Mouse (Mus musculus) brain, embryonic 14.5 days (tissue): ENCODE measurements around the gene Hs3st5.

ENCODE experiments used
- CTCF ChIP-seq: fragments of 200-500 bp; IDR thresholded peaks from 2 replicates; pipeline ENCODE4 v1.5.1; 2012; ENCODE audit warnings: inconsistent platforms, mild to moderate bottlenecking, moderate library complexity, borderline replicate concordance; ENCODE audit not compliant: insufficient read depth, insufficient read length; ENCODE audit errors: extremely low read depth
- POLR2A ChIP-seq: fragments of 200-500 bp; IDR thresholded peaks from 2 replicates; pipeline ENCODE4 v1.6.1; 2012; ENCODE audit warnings: mild to moderate bottlenecking, inconsistent platforms, borderline replicate concordance; ENCODE audit not compliant: poor library complexity, insufficient read depth, insufficient read length, severe bottlenecking; ENCODE audit errors: extremely low read depth

DNA sequence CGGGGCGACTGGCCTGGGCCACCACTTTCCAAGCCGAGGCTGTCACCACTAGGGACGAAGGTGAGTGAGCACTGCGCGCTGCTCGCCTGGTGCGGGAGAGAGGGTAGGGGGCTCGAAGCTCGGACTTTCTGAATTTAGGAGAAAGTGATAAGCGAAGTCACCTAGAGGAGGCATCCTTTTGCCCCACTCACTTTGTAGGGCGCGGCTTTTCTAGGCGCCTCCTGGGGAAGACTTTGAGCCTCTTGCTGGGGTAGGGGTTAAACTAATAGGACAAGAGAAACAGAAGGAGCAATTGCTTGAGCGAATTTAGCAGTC, 899 bp downstream of the Hs3st5 start:
- no peak for TF ChIP-seq POLR2A
- no peak; the same call in 1 of the 2 replicates for TF ChIP-seq CTCF
